Mouse (Mus musculus) embryo, embryonic 10 days (tissue): ENCODE data around the gene Olfr180.

Source experiments
- DNase-seq: peaks from one replicate; pipeline ENCODE4 v3.0.0-alpha.2; 2015; ENCODE audit warnings: low spot score

The Olfr180 gene

GRCm38 (mm10) chr16:58929292-58929691 lies at the start of gene Olfr180:
Gene Olfr180 (minus strand): TSS chr16:58929392.
- no peak for DNase-seq

GRCm38 (mm10) chr16:58928655-58929054 lies 537 bp downstream of the Olfr180 start, which contains the start of gene Olfr181:
Gene Olfr181 (minus strand): TSS chr16:58928755.
- DNase-seq, result no peak

DNA sequence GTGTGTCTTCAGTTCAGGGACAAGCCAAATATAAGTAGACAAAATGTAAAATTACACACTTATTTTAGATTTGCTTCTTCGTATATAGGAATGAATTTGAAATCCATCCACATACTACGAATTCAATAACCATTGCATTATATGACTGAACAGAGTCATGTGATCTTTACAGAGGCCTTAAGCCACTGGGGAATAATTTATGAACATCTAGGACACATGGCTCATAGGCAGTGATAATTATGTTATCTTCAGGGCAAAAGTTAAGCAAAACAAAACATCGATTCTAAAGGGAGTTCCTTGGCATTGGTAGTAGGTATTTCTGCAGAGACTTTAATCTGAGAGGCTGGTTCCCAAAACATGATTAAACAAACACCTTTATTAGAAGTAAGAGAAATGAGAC lies 37.2 kb downstream of the Olfr180 start, which contains the start of gene Olfr178:
Olfr178 (minus strand) TSS at position 101 of the 400 bp plus-strand sequence.
- no peak for DNase-seq

GRCm38 (mm10) chr16:58884416-58884815 lies 44.8 kb downstream of the Olfr180 start:
- no peak for DNase-seq

DNA sequence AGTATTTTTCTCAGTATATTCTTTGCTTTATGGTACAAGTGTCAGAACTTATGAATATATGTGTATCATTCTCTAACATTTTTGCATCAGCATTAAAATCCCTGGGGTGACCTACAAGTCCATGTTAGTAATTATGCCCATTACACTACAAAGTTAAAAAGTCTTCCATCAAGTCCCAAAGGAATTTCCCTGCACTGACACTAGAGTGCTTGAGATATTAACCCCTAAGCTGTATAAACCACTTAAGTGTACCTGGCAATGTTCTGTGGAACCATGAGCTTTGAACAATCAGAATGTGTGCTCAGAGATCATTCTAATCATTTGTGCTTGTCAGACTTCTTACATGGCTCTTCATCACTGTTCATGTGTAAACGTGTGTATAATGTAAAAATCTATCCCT lies 54.5 kb downstream of the Olfr180 start, which contains the start of gene Olfr177:
Olfr177 (minus strand) TSS at position 101 of the 400 bp plus-strand sequence.
- DNase-seq, result no peak
